Comparison of ENCODE assay signal across 12 mouse cellular contexts in the genomic region with DNA sequence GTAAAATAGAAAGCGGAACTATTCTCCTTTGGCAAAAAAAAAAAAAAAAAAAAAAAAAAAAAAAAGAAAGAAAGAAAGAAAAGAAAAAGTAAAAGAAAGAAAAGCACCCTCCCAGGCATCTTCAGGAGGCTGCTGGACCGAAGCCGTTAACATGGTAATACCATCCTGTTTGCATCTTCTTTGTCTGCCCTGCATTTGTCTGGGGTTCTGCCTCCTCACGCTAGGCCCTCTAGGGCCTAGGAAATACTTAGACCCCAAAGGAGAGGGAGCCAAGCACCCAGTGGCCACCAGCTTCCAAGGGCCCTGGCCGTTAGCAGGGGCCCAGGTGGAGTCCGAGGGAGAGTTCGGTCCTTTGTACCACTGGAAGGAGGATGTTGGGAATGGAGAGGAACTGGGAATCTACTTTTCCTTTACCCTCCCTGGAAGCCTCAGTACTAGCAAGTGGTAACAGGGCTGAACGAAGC.
DNase-seq lines count a peak whose midpoint lies in the region; ATAC-seq and TF ChIP-seq lines count a peak whose summit lies in the region.
"Had no signal": no experiment of that assay in that cellular context is flagged by ENCODE, and none has a peak within 500 bp of the region (broad histone marks: within the 10 kb centered on the region; RNA-seq: fewer than 3 reads in every experiment).

No protein-coding gene starts in this region.

- no peak for TF ChIP-seq CTCF in stomach, postnatal 0 days (IDR thresholded peaks at IDR 0.05; ENCODE audit: low read depth)

- peaks cover 47% of the 10 kb centered on the region for H3K4me1 ChIP-seq in stomach, embryonic 15.5 days
- no peaks in the 10 kb centered on the region for H3K4me1 ChIP-seq in stomach, postnatal 0 days (replicated peaks; ENCODE audit: control insufficient read depth, insufficient read depth)
- H3K4me1 ChIP-seq in hindbrain, embryonic 14.5 days (replicated peaks; ENCODE audit: control insufficient read depth, insufficient read depth, low read length), result peaks cover 16% of the 10 kb centered on the region

- DNase-seq in embryo, embryonic 9.5 days (ENCODE audit: extremely low spot score), result peak; percentile 45
- DNase-seq in embryo, embryonic 11 days, result no peak
- DNase-seq in stomach, postnatal 0 days (ENCODE audit: low spot score), result no peak
- DNase-seq in hindbrain, embryonic 14.5 days (ENCODE audit: low spot score), result no peak
- DNase-seq in lung, adult 18-20 months, result no peak
- DNase-seq in layer of hippocampus, adult 11-12 months (ENCODE audit: low spot score), result no peak
- DNase-seq in kidney, postnatal 4 days, result no peak
- DNase-seq: cerebellum, adult 9-10 months; kidney, adult 18-20 months; thymus, adult 18-20 months had no signal

- no peaks in the 10 kb centered on the region for H3K9me3 ChIP-seq in stomach, embryonic 15.5 days
- H3K9me3 ChIP-seq in stomach, postnatal 0 days (ENCODE audit: control insufficient read depth, low read length), result no peaks in the 10 kb centered on the region
- no peaks in the 10 kb centered on the region for H3K9me3 ChIP-seq in hindbrain, embryonic 14.5 days (ENCODE audit: control insufficient read depth, low read length)
- H3K9me3 ChIP-seq: embryonic facial prominence, embryonic 15.5 days had no signal

- H3K9ac ChIP-seq in stomach, embryonic 15.5 days, result no peak overlapping the region
- no peak overlapping the region for H3K9ac ChIP-seq in stomach, postnatal 0 days (ENCODE audit: low read length)
- H3K9ac ChIP-seq in hindbrain, embryonic 14.5 days, result 0 out of 2 replicates have a peak overlapping the region, but pooled peaks have one; percentile 0
- H3K9ac ChIP-seq: embryonic facial prominence, embryonic 15.5 days had no signal

- TF ChIP-seq EP300 in stomach, postnatal 0 days (optimal IDR thresholded peaks at IDR 0.05), result no peak

- no peak overlapping the region for H3K4me2 ChIP-seq in stomach, embryonic 15.5 days
- no peak overlapping the region for H3K4me2 ChIP-seq in stomach, postnatal 0 days (replicated peaks; ENCODE audit: low read depth)
- H3K4me2 ChIP-seq in hindbrain, embryonic 14.5 days (replicated peaks), result no peak overlapping the region
- H3K4me2 ChIP-seq: embryonic facial prominence, embryonic 15.5 days had no signal

- H3K27me3 ChIP-seq in stomach, embryonic 15.5 days (replicated peaks), result no peaks in the 10 kb centered on the region
- H3K27me3 ChIP-seq in stomach, postnatal 0 days (ENCODE audit: control insufficient read depth, insufficient read depth, low read length), result no peaks in the 10 kb centered on the region
- H3K27me3 ChIP-seq in hindbrain, embryonic 14.5 days (ENCODE audit: control insufficient read depth, insufficient read depth, low read length), result no peaks in the 10 kb centered on the region
- H3K27me3 ChIP-seq: embryonic facial prominence, embryonic 15.5 days had no signal

- H3K27ac ChIP-seq in stomach, embryonic 15.5 days, result 0 out of 2 replicates have a peak overlapping the region, but pooled peaks have one; percentile 51
- H3K27ac ChIP-seq in stomach, postnatal 0 days (replicated peaks), result no peak overlapping the region
- H3K27ac ChIP-seq in hindbrain, embryonic 14.5 days, result no peak overlapping the region

- no peak overlapping the region for H3K4me3 ChIP-seq in stomach, embryonic 15.5 days (replicated peaks)
- no peak overlapping the region for H3K4me3 ChIP-seq in stomach, postnatal 0 days (ENCODE audit: low read depth, low read length)
- no peak overlapping the region for H3K4me3 ChIP-seq in hindbrain, embryonic 14.5 days (replicated peaks; ENCODE audit: low read length)
- H3K4me3 ChIP-seq: embryonic facial prominence, embryonic 15.5 days had no signal

- WGBS in stomach, embryonic 15.5 days, result 87% methylated on average over 8 of the region's 8 CpGs
- 93% methylated on average over 8 of the region's 8 CpGs for WGBS in stomach, postnatal 0 days
- WGBS in hindbrain, embryonic 14.5 days, result 19% methylated on average over 8 of the region's 8 CpGs

- ATAC-seq in stomach, embryonic 15.5 days (ENCODE audit: insufficient read depth, low FRiP score, low read depth), result no peak
- no peak for ATAC-seq in stomach, postnatal 0 days (ENCODE audit: low FRiP score, low TSS enrichment)
- no peak for ATAC-seq in hindbrain, embryonic 14.5 days (ENCODE audit: low FRiP score)

- H3K36me3 ChIP-seq in stomach, embryonic 15.5 days, result no peaks in the 10 kb centered on the region
- H3K36me3 ChIP-seq in stomach, postnatal 0 days (ENCODE audit: control insufficient read depth, insufficient read depth, low read length), result no peaks in the 10 kb centered on the region
- no peaks in the 10 kb centered on the region for H3K36me3 ChIP-seq in hindbrain, embryonic 14.5 days (replicated peaks; ENCODE audit: control insufficient read depth, insufficient read depth)
- H3K36me3 ChIP-seq: embryonic facial prominence, embryonic 15.5 days had no signal
